Mouse (Mus musculus) splenic B cell, adult 2 months (primary cell): Measurements from ENCODE around the gene Dbx1.
A peak's percentile ranks its signal among the peaks of the same experiment; 100 is the strongest.

Experiments
- DNase-seq: peaks from one replicate; pipeline ENCODE4 v3.0.0-alpha.2; 2011; ENCODE audit warnings: low read depth, low spot score
- H3K27me3 ChIP-seq: 2 replicates; pipeline ENCODE4 v1.6.1; 2012; ENCODE audit warnings: mild to moderate bottlenecking, low read length, moderate library complexity, mixed read lengths; ENCODE audit not compliant: control insufficient read depth, poor library complexity, insufficient read depth, severe bottlenecking
- H3K36me3 ChIP-seq: 2 replicates; pipeline ENCODE4 v1.6.1; 2012; ENCODE audit warnings: mild to moderate bottlenecking, low read length, moderate library complexity, mixed read lengths; ENCODE audit not compliant: control insufficient read depth, poor library complexity, insufficient read depth, severe bottlenecking

The Dbx1 gene

GRCm38 (mm10) chr7:49637851-49638663 is 1.4 kb upstream of the Dbx1 start:
- no peaks in the 10 kb centered on the region for H3K36me3 ChIP-seq
- H3K27me3 ChIP-seq, result no peaks in the 10 kb centered on the region; the same call in none of the 2 replicates
- no peak for DNase-seq

- DNase-seq, result no peak
- H3K27me3 ChIP-seq, result no peaks in the 10 kb centered on the region; the same call in none of the 2 replicates
- H3K36me3 ChIP-seq, result no peaks in the 10 kb centered on the region
Measured at GRCm38 (mm10) chr7:49637281-49637680, 632 bp upstream of the Dbx1 start.

GRCm38 (mm10) chr7:49635971-49636370 is 678 bp downstream of the Dbx1 start:
- Histone ChIP-seq H3K36me3 (no peaks in the 10 kb centered on the region), H3K27me3 (no peaks in the 10 kb centered on the region; the same call in none of the 2 replicates)
- peak; percentile 34 for DNase-seq

GRCm38 (mm10) chr7:49635074-49635621 is 1.5 kb downstream of the Dbx1 start:
- no peaks in the 10 kb centered on the region; the same call in none of the 2 replicates for H3K27me3 ChIP-seq
- peak; percentile 37 for DNase-seq
- no peaks in the 10 kb centered on the region for H3K36me3 ChIP-seq

- Histone ChIP-seq H3K36me3 (no peaks in the 10 kb centered on the region), H3K27me3 (no peaks in the 10 kb centered on the region; the same call in none of the 2 replicates)
- DNase-seq, result peak; percentile 21
Measured at GRCm38 (mm10) chr7:49634291-49635073, 2.2 kb downstream of the Dbx1 start.

- H3K27me3 ChIP-seq, result no peaks in the 10 kb centered on the region; the same call in none of the 2 replicates
- DNase-seq, result peak; percentile 70
Measured at GRCm38 (mm10) chr7:49633375-49633956, 3.2 kb downstream of the Dbx1 start.

GRCm38 (mm10) chr7:49632391-49632790 is 4.3 kb downstream of the Dbx1 start:
- H3K36me3 ChIP-seq, result no peaks in the 10 kb centered on the region
- no peaks in the 10 kb centered on the region; the same call in 1 of the 2 replicates for H3K27me3 ChIP-seq
- DNase-seq, result no peak

More at GRCm38 (mm10) chr7:49633375-49633956, 3.2 kb downstream of the Dbx1 start:
- no peaks in the 10 kb centered on the region for H3K36me3 ChIP-seq

GRCm38 (mm10) chr7:49631885-49632284 is 4.8 kb downstream of the Dbx1 start:
- Histone ChIP-seq H3K36me3 (no peaks in the 10 kb centered on the region), H3K27me3 (no peaks in the 10 kb centered on the region; the same call in 1 of the 2 replicates)
- no peak for DNase-seq

- no peaks in the 10 kb centered on the region for H3K27me3 ChIP-seq
- no peak for DNase-seq
- H3K36me3 ChIP-seq, result no peaks in the 10 kb centered on the region
Measured at GRCm38 (mm10) chr7:49620160-49620559, 16.5 kb downstream of the Dbx1 start.

GRCm38 (mm10) chr7:49617087-49617486 is 19.6 kb downstream of the Dbx1 start:
- Histone ChIP-seq H3K36me3 (no peaks in the 10 kb centered on the region), H3K27me3 (no peaks in the 10 kb centered on the region)
- no peak for DNase-seq

- H3K36me3 ChIP-seq, result no peaks in the 10 kb centered on the region
- DNase-seq, result peak; percentile 78
- H3K27me3 ChIP-seq, result no peaks in the 10 kb centered on the region
Measured at GRCm38 (mm10) chr7:49616258-49616735, 20.4 kb downstream of the Dbx1 start.

GRCm38 (mm10) chr7:49604965-49605795 is 31.5 kb downstream of the Dbx1 start:
- no peaks in the 10 kb centered on the region for H3K27me3 ChIP-seq
- no peak for DNase-seq
- no peaks in the 10 kb centered on the region for H3K36me3 ChIP-seq

GRCm38 (mm10) chr7:49604244-49604643 is 32.4 kb downstream of the Dbx1 start:
- Histone ChIP-seq H3K27me3 (no peaks in the 10 kb centered on the region), H3K36me3 (no peaks in the 10 kb centered on the region)
- no peak for DNase-seq
